Mouse (Mus musculus): ENCODE measurements at regions not wholly inside any gene's neighbourhood (a gene's known extent, or its start where the extent isn't known, plus 50 kb on each side); places are given as distances from the start of the nearest gene placed in this dataset.

GRCm38 (mm10) chr14:98937933-98938332 lies 56.2 kb downstream of the Rpl36a-ps1 start:
- intact Hi-C loops (cut with DNase I), result no loop called here
- no peak for DNase-seq (ENCODE audit: low spot score in 2 of 2)

GRCm38 (mm10) chr14:98937373-98937772 lies 56.7 kb downstream of the Rpl36a-ps1 start:
- no peak for DNase-seq (ENCODE audit: low spot score in 2 of 2)
- intact Hi-C loops (cut with DNase I), result no loop called here

- intact Hi-C loops (cut with DNase I), result no loop called here
- DNase-seq (ENCODE audit: low spot score in 2 of 2), result no peak
These were observed 60.7 kb downstream of the Rpl36a-ps1 start for GRCm38 (mm10) chr14:98933371-98933916.

GRCm38 (mm10) chr14:98929276-98929675 lies 64.8 kb downstream of the Rpl36a-ps1 start:
- intact Hi-C loops (cut with DNase I), result no loop called here
- no peak for DNase-seq (ENCODE audit: low spot score in 2 of 2)

GRCm38 (mm10) chr14:98908234-98908633 lies 85.9 kb downstream of the Rpl36a-ps1 start:
- intact Hi-C loops (cut with DNase I), result no loop called here

GRCm38 (mm10) chr14:98898876-98899275 lies 95.2 kb downstream of the Rpl36a-ps1 start:
- intact Hi-C loops (cut with DNase I), result no loop called here
- no peak for DNase-seq (ENCODE audit: low spot score in 2 of 2)

More at GRCm38 (mm10) chr14:98908234-98908633, 85.9 kb downstream of the Rpl36a-ps1 start:
- DNase-seq (ENCODE audit: low spot score in 2 of 2), result no peak

GRCm38 (mm10) chr14:98897390-98897789 lies 96.7 kb downstream of the Rpl36a-ps1 start:
- intact Hi-C loops (cut with DNase I), result no loop called here
- DNase-seq (ENCODE audit: low spot score in 2 of 2), result no peak

- intact Hi-C loops (cut with DNase I), result no loop called here
- no peak for DNase-seq (ENCODE audit: low spot score in 2 of 2)
These were observed 98.2 kb downstream of the Rpl36a-ps1 start for GRCm38 (mm10) chr14:98895933-98896332.

GRCm38 (mm10) chr14:98892670-98893069 lies 101.4 kb downstream of the Rpl36a-ps1 start:
- intact Hi-C loops (cut with DNase I), result loop anchor here (5.0 kb wide), 1 partner anchor 720 kb away; no protein-coding TSS in a partner anchor
- no peak for DNase-seq (ENCODE audit: low spot score in 2 of 2)

- no peak for DNase-seq (ENCODE audit: low spot score in 2 of 2)
- intact Hi-C loops (cut with DNase I), result loop anchor here (5.0 kb wide), 1 partner anchor 719 kb away; no protein-coding TSS in a partner anchor
These were observed 102.7 kb downstream of the Rpl36a-ps1 start for GRCm38 (mm10) chr14:98891252-98891947.

- intact Hi-C loops (cut with DNase I), result loop anchor here (10.0 kb wide), 3 partner anchors 1333 to 1933 kb away; no protein-coding TSS in a partner anchor
- DNase-seq (ENCODE audit: low spot score in 2 of 2), result no peak
These were observed 106.5 kb downstream of the Rpl36a-ps1 start for GRCm38 (mm10) chr14:98887588-98887987.

GRCm38 (mm10) chr14:98886982-98887381 lies 107.1 kb downstream of the Rpl36a-ps1 start:
- DNase-seq (ENCODE audit: low spot score in 2 of 2), result no peak
- intact Hi-C loops (cut with DNase I), result loop anchor here (10.0 kb wide), 3 partner anchors 1332 to 1932 kb away; no protein-coding TSS in a partner anchor

GRCm38 (mm10) chr14:98882586-98882985 lies 111.5 kb downstream of the Rpl36a-ps1 start:
- intact Hi-C loops (cut with DNase I), result loop anchor here (10.0 kb wide), 3 partner anchors 1328 to 1928 kb away; no protein-coding TSS in a partner anchor
- no peak for DNase-seq (ENCODE audit: low spot score in 2 of 2)

GRCm38 (mm10) chr14:98877956-98878355 lies 116.2 kb downstream of the Rpl36a-ps1 start:
- DNase-seq (ENCODE audit: low spot score in 2 of 2), result no peak
- intact Hi-C loops (cut with DNase I), result no loop called here

- intact Hi-C loops (cut with DNase I), result no loop called here
- no peak for DNase-seq (ENCODE audit: low spot score in 2 of 2)
These were observed 120.7 kb downstream of the Rpl36a-ps1 start for GRCm38 (mm10) chr14:98873446-98873845.

- DNase-seq (ENCODE audit: low spot score in 2 of 2), result no peak
- intact Hi-C loops (cut with DNase I), result no loop called here
These were observed 124.2 kb downstream of the Rpl36a-ps1 start for GRCm38 (mm10) chr14:98869888-98870287.

GRCm38 (mm10) chr14:98866880-98867279 lies 127.2 kb downstream of the Rpl36a-ps1 start:
- intact Hi-C loops (cut with DNase I), result no loop called here
- no peak for DNase-seq (ENCODE audit: low spot score in 2 of 2)

GRCm38 (mm10) chr14:98864001-98864400 lies 130.1 kb downstream of the Rpl36a-ps1 start:
- DNase-seq (ENCODE audit: low spot score in 2 of 2), result no peak
- intact Hi-C loops (cut with DNase I), result no loop called here

- DNase-seq (ENCODE audit: low spot score in 2 of 2), result no peak
- intact Hi-C loops (cut with DNase I), result no loop called here
These were observed 130.5 kb downstream of the Rpl36a-ps1 start for GRCm38 (mm10) chr14:98863598-98863997.

GRCm38 (mm10) chr14:98862095-98862735 lies 131.9 kb downstream of the Rpl36a-ps1 start:
- no peak for DNase-seq (ENCODE audit: low spot score in 2 of 2)
- intact Hi-C loops (cut with DNase I), result no loop called here

GRCm38 (mm10) chr14:98858801-98859200 lies 135.3 kb downstream of the Rpl36a-ps1 start:
- intact Hi-C loops (cut with DNase I), result no loop called here
- DNase-seq (ENCODE audit: low spot score in 2 of 2), result no peak
